Mouse (Mus musculus) MEL (cell line): ENCODE measurements at regions not wholly inside any gene's neighbourhood (a gene's known extent, or its start where the extent isn't known, plus 50 kb on each side); places are given as distances from the start of the nearest gene placed in this dataset.

ENCODE experiments used
- DNase-seq: peaks from one replicate; pipeline ENCODE4 v3.0.0; 2011; ENCODE audit warnings: low read depth, low spot score
- H3K27ac ChIP-seq: 2 replicates; pipeline ENCODE4 v1.5.1; 2012; ENCODE audit warnings: low read depth, mild to moderate bottlenecking, control low read depth, low read length, moderate library complexity; ENCODE audit not compliant: control insufficient read depth
- H3K27me3 ChIP-seq, 2 experiments: fragments of 150-350 bp in 1 of 2; sonication (generic) in 1 of 2; 2 replicates each; pipeline ENCODE4 v1.6.1; 2012; ENCODE audit warnings: low read length in 2 of 2, mild to moderate bottlenecking in 2 of 2, improper control_type of control experiment in 1 of 2, moderate library complexity in 1 of 2; ENCODE audit not compliant: insufficient read depth in 2 of 2, control insufficient read depth in 1 of 2
- H3K36me3 ChIP-seq, 2 experiments: 2 replicates each; pipeline ENCODE4 v1.6.1; 2012 to 2014; ENCODE audit warnings: low read length in 2 of 2, improper control_type of control experiment in 1 of 2, inconsistent platforms in 1 of 2, mild to moderate bottlenecking in 1 of 2; ENCODE audit not compliant: insufficient read depth in 2 of 2, control insufficient read depth in 1 of 2
- H3K4me1 ChIP-seq, 2 experiments: fragments of 150-350 bp in 1 of 2; sonication (generic) in 1 of 2; 2 replicates each; pipeline ENCODE4 v1.6.1; 2012; ENCODE audit warnings: low read length in 2 of 2, improper control_type of control experiment in 1 of 2, mild to moderate bottlenecking in 1 of 2; ENCODE audit not compliant: insufficient read depth in 2 of 2, control insufficient read depth in 1 of 2
- H3K4me3 ChIP-seq, 2 experiments: fragments of 150-350 bp in 1 of 2; sonication (generic) in 1 of 2; 2 replicates each; pipeline ENCODE4 v1.5.1; 2012; ENCODE audit warnings: low read depth in 2 of 2, low read length in 2 of 2, mild to moderate bottlenecking in 2 of 2, moderate library complexity in 2 of 2, control low read depth in 1 of 2, improper control_type of control experiment in 1 of 2; ENCODE audit not compliant: control insufficient read depth in 1 of 2, insufficient read depth in 1 of 2
- H3K79me2 ChIP-seq: 2 replicates; pipeline ENCODE4 v1.6.1; 2012; ENCODE audit warnings: mild to moderate bottlenecking, low read length, moderate library complexity; ENCODE audit not compliant: control insufficient read depth, poor library complexity, insufficient read depth
- H3K9ac ChIP-seq: 2 replicates; pipeline ENCODE4 v1.6.1; 2012; ENCODE audit warnings: low read depth, mild to moderate bottlenecking, control low read depth, low read length, moderate library complexity; ENCODE audit not compliant: control insufficient read depth, poor library complexity, severe bottlenecking
- H3K9me3 ChIP-seq: fragments of 150-350 bp; sonication (generic); replicated peaks from 2 replicates; pipeline ENCODE4 v1.6.1; 2012; ENCODE audit warnings: mild to moderate bottlenecking, low read length, improper control_type of control experiment, moderate library complexity; ENCODE audit not compliant: insufficient read depth
- BHLHE40 ChIP-seq: IDR thresholded peaks from 2 replicates; pipeline ENCODE4 v1.6.1; 2012; ENCODE audit warnings: low read depth, mild to moderate bottlenecking, inconsistent platforms, low read length, improper control_type of control experiment, borderline replicate concordance
- E2F4 ChIP-seq: IDR thresholded peaks from 2 replicates; pipeline ENCODE4 v1.6.1; 2011; ENCODE audit warnings: low read depth, low read length, improper control_type of control experiment, borderline replicate concordance
- ELF1 ChIP-seq: IDR thresholded peaks from 2 replicates; pipeline ENCODE4 v1.6.1; 2014; ENCODE audit warnings: low read depth, mild to moderate bottlenecking, inconsistent platforms, low read length, improper control_type of control experiment, moderate library complexity
- EP300 ChIP-seq, 2 experiments: IDR thresholded peaks; 2 replicates each; pipeline ENCODE4 v1.6.1; 2011; ENCODE audit warnings: improper control_type of control experiment in 2 of 2, low read length in 2 of 2, low read depth in 1 of 2, mild to moderate bottlenecking in 1 of 2
- ETS1 ChIP-seq: IDR thresholded peaks from 2 replicates; pipeline ENCODE4 v1.6.1; 2012; ENCODE audit warnings: low read depth, mild to moderate bottlenecking, inconsistent platforms, low read length, improper control_type of control experiment, moderate library complexity
- GATA1 ChIP-seq: IDR thresholded peaks from 2 replicates; pipeline ENCODE4 v1.6.1; 2011; ENCODE audit warnings: low read depth, low read length, improper control_type of control experiment
- JUND ChIP-seq: IDR thresholded peaks from 2 replicates; pipeline ENCODE4 v1.6.1; 2011; ENCODE audit warnings: low read depth, mild to moderate bottlenecking, improper control_type of control experiment, low read length
- MYB ChIP-seq: IDR thresholded peaks from 2 replicates; pipeline ENCODE4 v1.6.1; 2011; ENCODE audit warnings: mild to moderate bottlenecking, low read depth, low read length, improper control_type of control experiment
- NELFE ChIP-seq: IDR thresholded peaks from 2 replicates; pipeline ENCODE4 v1.6.1; 2011; ENCODE audit warnings: low read depth, low read length, improper control_type of control experiment
- POLR2AphosphoS2 ChIP-seq: IDR thresholded peaks from 2 replicates; pipeline ENCODE4 v1.6.1; 2011; ENCODE audit warnings: low read length, improper control_type of control experiment
- POLR2AphosphoS5 ChIP-seq: IDR thresholded peaks from 2 replicates; pipeline ENCODE4 v1.6.1; 2012; ENCODE audit warnings: low read depth, borderline replicate concordance, mild to moderate bottlenecking, inconsistent platforms, low read length, moderate library complexity, mixed read lengths
- RAD21 ChIP-seq: IDR thresholded peaks from 2 replicates; pipeline ENCODE4 v1.6.1; 2011; ENCODE audit warnings: mild to moderate bottlenecking, low read depth, low read length, improper control_type of control experiment
- RCOR1 ChIP-seq: IDR thresholded peaks from 2 replicates; pipeline ENCODE4 v1.6.1; 2012; ENCODE audit warnings: low read depth, mild to moderate bottlenecking, inconsistent platforms, low read length, improper control_type of control experiment
- SIN3A ChIP-seq: IDR thresholded peaks from 2 replicates; pipeline ENCODE4 v1.6.1; 2012; ENCODE audit warnings: low read length, improper control_type of control experiment, inconsistent platforms
- TAL1 ChIP-seq: IDR thresholded peaks from 2 replicates; pipeline ENCODE4 v1.6.1; 2012; ENCODE audit warnings: mild to moderate bottlenecking, inconsistent platforms, low read length, moderate library complexity, mixed read lengths
- TBP ChIP-seq: IDR thresholded peaks from 2 replicates; pipeline ENCODE4 v1.8.0; 2011; ENCODE audit warnings: low read depth, low read length, improper control_type of control experiment
- UBTF ChIP-seq: IDR thresholded peaks from 2 replicates; pipeline ENCODE4 v1.6.1; 2012; ENCODE audit warnings: low read depth, mild to moderate bottlenecking, inconsistent platforms, low read length, improper control_type of control experiment, moderate library complexity, borderline replicate concordance; ENCODE audit not compliant: insufficient read depth
- ZC3H11A ChIP-seq: IDR thresholded peaks from 2 replicates; pipeline ENCODE4 v1.6.1; 2012; ENCODE audit warnings: low read depth, mild to moderate bottlenecking, inconsistent platforms, low read length, improper control_type of control experiment
- ZKSCAN1 ChIP-seq: IDR thresholded peaks from 2 replicates; pipeline ENCODE4 v1.6.1; 2012; ENCODE audit warnings: low read depth, mild to moderate bottlenecking, inconsistent platforms, low read length, improper control_type of control experiment, moderate library complexity
- ZMIZ1 ChIP-seq: IDR thresholded peaks from 2 replicates; pipeline ENCODE4 v1.6.1; 2012; ENCODE audit warnings: low read depth, mild to moderate bottlenecking, inconsistent platforms, low read length, improper control_type of control experiment, moderate library complexity

- TF ChIP-seq BHLHE40, result no peak
- no peak for TF ChIP-seq GATA1
- no peak for TF ChIP-seq RCOR1
Observed at GRCm38 (mm10) chr10:16521895-16522294, 1201.1 kb upstream of the Cited2 start (continued).

GRCm38 (mm10) chr10:16524101-16524500 lies 1198.9 kb upstream of the Cited2 start:
- Histone ChIP-seq H3K9me3 (no peaks in the 10 kb centered on the region), H3K27ac (no peak overlapping the region), H3K36me3 (no peaks in the 10 kb centered on the region), H3K27me3 (no peaks in the 10 kb centered on the region), H3K4me3 (no peak overlapping the region), H3K4me1 (no peaks in the 10 kb centered on the region), H3K79me2 (no peaks in the 10 kb centered on the region), H3K9ac (no peak overlapping the region)
- no peak for DNase-seq
- no peak for TF ChIP-seq POLR2AphosphoS5
- no peak for TF ChIP-seq EP300 (IDR thresholded peaks at IDR 0.05; ENCODE audit: low read depth in 1 of 2, low read length in 2 of 2)
- no peak for TF ChIP-seq UBTF
- no peak for TF ChIP-seq ETS1
- no peak for TF ChIP-seq NELFE
- TF ChIP-seq POLR2AphosphoS2, result no peak
- no peak for TF ChIP-seq RAD21
- TF ChIP-seq ZC3H11A, result no peak
- no peak for TF ChIP-seq TBP
- no peak for TF ChIP-seq ZKSCAN1
- TF ChIP-seq TAL1, result no peak
- TF ChIP-seq ZMIZ1, result no peak
- TF ChIP-seq MYB, result no peak
- TF ChIP-seq, all 39 proteins: peak for 0

- Histone ChIP-seq H3K9me3 (no peaks in the 10 kb centered on the region), H3K4me3 (no peak overlapping the region), H3K27ac (no peak overlapping the region), H3K9ac (no peak overlapping the region)
- no peak for TF ChIP-seq ELF1
- TF ChIP-seq SIN3A, result no peak
- no peak for TF ChIP-seq E2F4
- TF ChIP-seq RCOR1, result no peak
- TF ChIP-seq ZMIZ1, result no peak
- TF ChIP-seq ETS1, result no peak
- TF ChIP-seq JUND, result no peak
- TF ChIP-seq, all 39 proteins: peak for 0
- Histone ChIP-seq H3K79me2 (no peaks in the 10 kb centered on the region), H3K36me3 (no peaks in the 10 kb centered on the region), H3K27me3 (no peaks in the 10 kb centered on the region), H3K4me1 (no peaks in the 10 kb centered on the region)
- DNase-seq, result no peak
Observed at GRCm38 (mm10) chr10:16527693-16528092, 1195.3 kb upstream of the Cited2 start.
